Mouse (Mus musculus) testis, adult 2 months (tissue): ENCODE measurements around the gene Trim80. TPM values are rescaled to one million over a fixed set of nuclear protein-coding genes. Genes with fewer than 3 reads are reported as not detected.

ENCODE experiments used
- H3K27ac ChIP-seq: fragments of 200-500 bp; 2 replicates; pipeline ENCODE4 v1.5.1; 2012; ENCODE audit warnings: low read depth, low read length; ENCODE audit not compliant: control insufficient read depth, insufficient read depth
- H3K27me3 ChIP-seq: fragments of 200-500 bp; 2 replicates; pipeline ENCODE4 v1.6.1; 2012; ENCODE audit warnings: mild to moderate bottlenecking, low read length, moderate library complexity; ENCODE audit not compliant: control insufficient read depth, insufficient read depth
- H3K36me3 ChIP-seq: fragments of 200-500 bp; 2 replicates; pipeline ENCODE4 v1.6.1; 2012; ENCODE audit warnings: mild to moderate bottlenecking, low read length; ENCODE audit not compliant: control insufficient read depth, insufficient read depth
- H3K4me1 ChIP-seq: fragments of 200-500 bp; 2 replicates; pipeline ENCODE4 v1.6.1; 2012; ENCODE audit warnings: low read length; ENCODE audit not compliant: control insufficient read depth, insufficient read depth
- H3K4me3 ChIP-seq: fragments of 200-500 bp; 2 replicates; pipeline ENCODE4 v1.5.1; 2012; ENCODE audit warnings: low read depth, mild to moderate bottlenecking, low read length, moderate library complexity, mixed read lengths; ENCODE audit not compliant: control insufficient read depth
- CTCF ChIP-seq: fragments of 200-500 bp; IDR thresholded peaks from 2 replicates; pipeline ENCODE4 v1.5.1; 2012; ENCODE audit warnings: low read depth, mild to moderate bottlenecking, inconsistent platforms, low read length, moderate library complexity; ENCODE audit not compliant: control insufficient read depth, insufficient read depth, insufficient replicate concordance
- POLR2A ChIP-seq: fragments of 200-500 bp; IDR thresholded peaks from 2 replicates; pipeline ENCODE4 v1.6.1; 2012; ENCODE audit warnings: low read depth, mild to moderate bottlenecking, inconsistent platforms, low read length, moderate library complexity; ENCODE audit not compliant: control insufficient read depth
- polyA plus RNA-seq: library from polyadenylated mRNA; depleted of rRNA; stranded (reverse); fragments of >200 nt; gene quantifications from 2 replicates; pipeline ENCODE4 v1.2.3, GENCODE M21; 2012

Trim80 gene
- polyA plus RNA-seq, 1 experiment = 307 TPM

DNA sequence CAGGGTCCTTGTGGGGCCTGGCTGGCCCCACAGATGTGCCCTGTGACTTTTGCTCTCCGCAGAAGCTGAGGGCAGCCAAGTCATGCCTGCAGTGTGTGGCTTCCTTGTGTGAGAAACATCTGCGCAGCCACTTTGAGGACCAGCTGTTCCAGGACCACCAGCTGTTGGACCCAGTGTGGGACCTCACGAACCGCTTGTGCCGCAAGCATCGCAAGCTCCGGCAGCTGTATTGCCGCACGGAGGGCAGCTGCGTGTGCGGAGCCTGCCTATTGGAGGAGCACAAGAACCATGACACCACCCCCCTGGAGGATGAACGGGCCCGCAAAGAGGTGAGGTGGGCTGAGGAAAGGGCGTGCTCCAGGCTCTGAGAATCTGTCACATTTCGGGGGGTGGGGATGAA lies 1.1 kb downstream of the Trim80 start:
- TF ChIP-seq POLR2A = 0 out of 2 replicates have a peak, but pooled peaks have one; percentile 39
- no peak for TF ChIP-seq CTCF
- Histone ChIP-seq H3K4me1 (peaks cover 8% of the 10 kb centered on the region), H3K27me3 (no peaks in the 10 kb centered on the region), H3K36me3 (no peaks in the 10 kb centered on the region), H3K27ac (peak overlapping the region; percentile 51), H3K4me3 (peak overlapping the region; percentile 88)

DNA sequence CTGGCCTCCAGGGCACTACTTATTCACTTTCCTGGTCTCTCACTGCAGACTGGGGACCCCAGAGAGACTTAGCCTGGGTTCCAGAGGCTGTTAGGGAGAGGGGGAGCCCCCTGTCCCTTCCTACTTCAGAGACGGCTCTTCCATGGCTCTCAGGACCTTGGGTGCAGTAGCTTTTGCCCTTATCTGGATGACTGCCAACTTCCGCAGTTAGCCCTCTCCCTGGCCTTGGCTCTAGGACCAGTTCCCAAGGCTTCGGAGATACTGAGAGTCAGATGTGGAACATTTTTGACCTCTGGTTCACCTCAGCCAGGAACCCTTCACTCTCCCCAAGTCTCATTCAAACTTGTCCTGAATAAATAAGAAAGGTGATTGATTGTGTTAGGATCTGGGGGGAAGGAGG lies 6.6 kb downstream of the Trim80 start:
- Histone ChIP-seq H3K27me3 (no peaks in the 10 kb centered on the region), H3K36me3 (no peaks in the 10 kb centered on the region), H3K27ac (peak overlapping the region; percentile 65), H3K4me3 (no peak overlapping the region), H3K4me1 (peaks cover 5% of the 10 kb centered on the region)
- TF ChIP-seq POLR2A = no peak
- TF ChIP-seq CTCF = no peak

DNA sequence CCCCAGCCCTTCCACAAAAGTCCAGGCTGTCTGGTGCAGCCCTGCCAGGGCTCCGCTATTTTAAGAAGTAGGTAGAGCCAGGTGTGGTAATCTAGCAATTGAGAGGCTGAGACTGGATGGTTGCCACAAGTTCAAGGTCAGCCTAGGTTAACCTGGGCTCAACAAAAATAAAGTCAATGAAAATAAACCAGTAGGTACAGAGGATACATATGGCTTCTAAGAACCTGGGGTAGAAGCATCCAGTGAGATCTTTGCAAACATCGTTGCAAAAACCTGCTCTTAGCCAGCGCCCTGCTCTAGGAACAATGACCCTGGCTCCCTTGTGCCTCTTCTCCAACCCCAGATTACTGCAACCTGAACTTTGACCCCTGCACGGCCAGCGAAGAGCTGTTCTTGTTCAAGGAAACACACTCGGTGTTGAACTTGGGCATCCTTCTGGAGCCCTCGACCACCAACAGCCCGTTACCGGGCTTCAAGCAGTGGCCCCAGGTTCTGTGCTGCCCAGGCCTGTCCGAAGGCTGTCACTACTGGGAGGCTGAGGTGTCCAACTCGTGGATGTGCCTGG lies 7.1 kb downstream of the Trim80 start:
- H3K27ac ChIP-seq = no peak overlapping the region
- H3K27me3 ChIP-seq = no peaks in the 10 kb centered on the region
- H3K4me1 ChIP-seq = peaks cover 5% of the 10 kb centered on the region
- no peak overlapping the region for H3K4me3 ChIP-seq
- TF ChIP-seq POLR2A (no peak), CTCF (no peak)
- H3K36me3 ChIP-seq = no peaks in the 10 kb centered on the region

DNA sequence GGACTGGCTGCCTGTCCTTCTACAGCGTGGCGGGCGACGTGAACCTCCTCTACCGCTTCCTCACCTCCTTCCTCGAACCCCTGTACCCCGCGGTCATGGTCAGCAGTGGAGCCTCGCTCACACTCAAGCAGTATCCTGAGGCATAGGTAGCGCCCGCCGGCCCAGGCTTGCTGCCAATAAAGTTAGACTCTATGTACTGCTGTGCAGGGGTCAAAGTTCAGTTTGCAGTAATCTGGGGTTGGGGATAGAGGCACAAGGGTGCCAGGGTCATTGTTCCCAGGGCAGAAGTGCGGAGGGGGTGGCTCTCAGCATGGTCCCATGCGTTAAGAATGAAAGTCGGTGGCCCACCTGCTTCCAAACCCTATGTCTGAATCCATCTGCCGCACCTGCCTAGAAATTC lies 7.7 kb downstream of the Trim80 start:
- H3K4me3 ChIP-seq = no peak overlapping the region
- H3K27me3 ChIP-seq = no peaks in the 10 kb centered on the region
- peaks cover 5% of the 10 kb centered on the region for H3K4me1 ChIP-seq
- no peaks in the 10 kb centered on the region for H3K36me3 ChIP-seq
- TF ChIP-seq CTCF (no peak), POLR2A (no peak)
- H3K27ac ChIP-seq = no peak overlapping the region

DNA sequence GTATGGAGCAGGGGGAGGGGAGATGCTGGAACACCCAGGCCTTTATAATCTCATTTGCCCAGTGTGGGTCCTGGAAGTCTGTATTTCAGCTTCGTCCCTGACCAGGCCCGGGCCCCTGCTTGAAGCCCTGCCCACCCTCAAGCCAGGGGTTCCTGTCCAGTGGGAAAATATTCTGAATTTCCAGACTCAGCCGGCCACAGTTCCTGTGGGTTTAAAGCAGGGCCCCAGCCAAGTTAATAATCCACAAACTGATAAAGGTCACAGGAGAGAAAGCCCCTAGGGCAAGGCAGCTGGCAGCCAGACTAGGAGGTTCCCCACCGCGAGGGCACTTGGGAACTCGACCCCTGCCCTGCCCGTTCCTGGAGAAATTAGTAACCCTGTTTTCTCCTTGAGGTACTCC lies 8.7 kb downstream of the Trim80 start:
- Histone ChIP-seq H3K4me1 (peaks cover 5% of the 10 kb centered on the region), H3K27me3 (no peaks in the 10 kb centered on the region), H3K27ac (no peak overlapping the region), H3K4me3 (no peak overlapping the region), H3K36me3 (no peaks in the 10 kb centered on the region)
- TF ChIP-seq CTCF (no peak), POLR2A (no peak)

DNA sequence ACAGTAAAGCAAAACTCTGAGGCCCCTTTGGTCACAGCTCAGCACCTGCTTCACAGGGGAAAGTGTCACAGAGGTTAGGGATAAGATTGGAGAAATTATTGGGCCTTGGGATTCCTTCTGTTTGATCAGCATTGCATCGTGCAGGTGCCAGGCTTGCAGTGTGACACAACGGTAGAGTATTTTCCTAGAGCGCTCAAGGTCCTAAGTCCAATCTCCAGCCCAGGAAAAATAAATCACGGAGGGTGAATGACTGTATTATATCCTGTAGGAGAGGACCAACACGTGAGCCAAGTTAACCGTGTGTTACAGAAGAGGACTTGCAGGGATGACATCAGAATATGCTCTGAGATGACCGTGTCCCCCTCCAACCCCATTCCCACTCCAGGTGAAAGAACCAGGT lies 9.8 kb downstream of the Trim80 start:
- TF ChIP-seq CTCF (no peak), POLR2A (no peak)
- Histone ChIP-seq H3K27me3 (no peaks in the 10 kb centered on the region), H3K27ac (no peak overlapping the region), H3K36me3 (no peaks in the 10 kb centered on the region), H3K4me1 (peaks cover 5% of the 10 kb centered on the region), H3K4me3 (no peak overlapping the region)

DNA sequence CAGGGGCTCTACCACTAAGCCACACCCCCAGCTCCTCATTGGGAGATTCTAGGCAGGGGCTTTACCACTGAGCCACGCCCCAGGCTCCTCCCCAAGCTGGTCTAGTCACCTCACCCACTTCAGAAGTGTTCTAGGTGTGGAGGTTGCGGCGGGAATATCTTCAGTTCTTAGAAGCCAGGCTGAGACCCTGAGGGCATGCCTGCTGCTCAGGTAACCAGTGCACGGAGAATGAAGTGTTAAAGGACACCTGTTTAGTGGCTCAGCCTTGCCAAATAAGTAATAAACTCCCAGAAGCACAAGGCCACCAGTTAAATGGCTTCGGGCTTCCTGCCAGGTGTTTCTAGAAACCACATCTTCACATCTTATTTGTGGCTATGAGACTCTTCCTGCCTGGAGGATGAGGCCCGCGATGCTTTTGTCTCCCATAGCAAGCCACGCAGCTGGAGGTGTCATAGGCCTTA lies 11.5 kb downstream of the Trim80 start:
- no peak overlapping the region for H3K4me3 ChIP-seq
- no peaks in the 10 kb centered on the region for H3K36me3 ChIP-seq
- TF ChIP-seq CTCF (no peak), POLR2A (no peak)
- H3K27ac ChIP-seq = no peak overlapping the region
- no peaks in the 10 kb centered on the region for H3K27me3 ChIP-seq
- H3K4me1 ChIP-seq = peaks cover 2% of the 10 kb centered on the region
